Mouse (Mus musculus): ENCODE data around the gene Acer3. TPM values are rescaled to one million over a fixed set of nuclear protein-coding genes. Genes with fewer than 3 reads are reported as not detected.

Acer3 gene
- total RNA-seq, 2 experiments from 2014 or later, result 12.2 to 12.3 TPM

- no peak for DNase-seq (ENCODE audit: low spot score)
- intact Hi-C loops (cut with DNase I), result no loop called here
These were observed 157.3 kb downstream of the Acer3 start for GRCm38 (mm10) chr7:98163700-98164099.

- DNase-seq (ENCODE audit: low spot score), result no peak
- intact Hi-C loops (cut with DNase I), result no loop called here
These were observed 158.8 kb downstream of the Acer3 start for GRCm38 (mm10) chr7:98162239-98162638.

- no peak for DNase-seq (ENCODE audit: low spot score)
- intact Hi-C loops (cut with DNase I), result no loop called here
These were observed 160.8 kb downstream of the Acer3 start for GRCm38 (mm10) chr7:98160041-98160740.

DNA sequence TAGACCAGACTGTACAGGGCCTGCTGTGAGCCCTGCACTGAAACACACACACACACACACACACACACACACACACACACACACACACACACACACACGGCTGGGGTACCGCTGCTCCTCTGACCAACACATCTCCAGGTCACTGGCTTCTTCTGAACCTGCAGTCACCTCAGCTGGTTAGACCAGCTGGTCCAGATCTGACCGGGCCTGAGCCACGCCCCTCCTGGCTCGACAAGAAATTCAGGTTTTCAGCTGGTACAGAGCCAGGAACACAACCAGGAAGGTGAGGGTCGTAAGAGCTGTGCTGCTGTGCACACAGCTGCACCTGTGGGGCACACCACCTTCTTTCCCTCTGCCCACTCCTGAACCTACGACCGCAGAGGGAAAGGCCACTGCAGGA lies 162.5 kb downstream of the Acer3 start:
- DNase-seq (ENCODE audit: low spot score), result no peak
- intact Hi-C loops (cut with DNase I), result loop anchor here (5.0 kb wide), 1 partner anchor 274 kb away; no protein-coding TSS in a partner anchor

- DNase-seq (ENCODE audit: low spot score), result no peak
- intact Hi-C loops (cut with DNase I), result loop anchor here (5.0 kb wide), 1 partner anchor 275 kb away; no protein-coding TSS in a partner anchor
These were observed 163.2 kb downstream of the Acer3 start for GRCm38 (mm10) chr7:98157636-98158332.

Other genes with a start within 250 kb of the Acer3 start
- gene Myo7a, start 201.7 kb downstream of the Acer3 start, total RNA-seq (2021), result 1 to 10 TPM; 4.2 to 5.4 TPM
- under 1 TPM in 1 of 2 experiments, not detected in 1; 0.11 TPM for gene Omp, start 175.7 kb downstream of the Acer3 start, total RNA-seq (2021)
- 1 to 10 TPM; 1.9 to 2.0 TPM for gene Capn5, start 142.9 kb downstream of the Acer3 start, total RNA-seq (2021)
- gene B3gnt6, start 121.7 kb downstream of the Acer3 start, total RNA-seq (2021), result not detected
- gene Tsku, start 40.1 kb upstream of the Acer3 start, total RNA-seq (2021), result 1 to 10 TPM; 2.1 to 2.7 TPM
- under 1 TPM in 1 of 2 experiments, not detected in 1; 0.08 TPM for gene Gucy2d, start 119.2 kb upstream of the Acer3 start, total RNA-seq (2021)
- 10 to 100 TPM; 10.7 to 11.4 TPM for gene Lrrc32, start 168.1 kb upstream of the Acer3 start, total RNA-seq (2021)